Mouse (Mus musculus) midbrain, embryonic 11.5 days (tissue): ENCODE measurements around the gene Lmod3. TPM values are rescaled to one million over a fixed set of nuclear protein-coding genes. Genes with fewer than 3 reads are reported as not detected.

ENCODE experiments used
- ATAC-seq: fragments of 200-750 bp; cut with Nextera tagmentation; 2 replicates; pipeline ENCODE4 v1.8.0; 2017; ENCODE audit warnings: moderate TSS enrichment, moderate library complexity; ENCODE audit not compliant: low FRiP score
- DNase-seq: peaks from one replicate; pipeline ENCODE4 v3.0.0; 2015; ENCODE audit warnings: low spot score; ENCODE audit errors: missing footprints
- H3K27ac ChIP-seq: fragments of 300-500 bp; sonication (generic); 2 replicates; pipeline ENCODE4 v1.5.1; 2014; ENCODE audit warnings: low read depth, low read length
- H3K27me3 ChIP-seq: fragments of 300-500 bp; sonication (generic); 2 replicates; pipeline ENCODE4 v1.6.1; 2014; ENCODE audit warnings: mild to moderate bottlenecking, low read length, moderate library complexity, mixed read lengths; ENCODE audit not compliant: control insufficient read depth, insufficient read depth
- H3K36me3 ChIP-seq: fragments of 300-500 bp; sonication (generic); 2 replicates; pipeline ENCODE4 v1.6.1; 2014; ENCODE audit warnings: mild to moderate bottlenecking, low read length, moderate library complexity, mixed read lengths; ENCODE audit not compliant: control insufficient read depth, insufficient read depth
- H3K4me1 ChIP-seq: fragments of 300-500 bp; sonication (generic); 2 replicates; pipeline ENCODE4 v1.6.1; 2014; ENCODE audit warnings: low read length; ENCODE audit not compliant: control insufficient read depth, insufficient read depth
- H3K4me2 ChIP-seq: fragments of 300-500 bp; sonication (generic); 2 replicates; pipeline ENCODE4 v1.6.1; 2014; ENCODE audit warnings: mild to moderate bottlenecking, moderate library complexity
- H3K4me3 ChIP-seq: fragments of 300-500 bp; sonication (generic); 2 replicates; pipeline ENCODE4 v1.5.1; 2014; ENCODE audit warnings: low read depth, low read length
- H3K9ac ChIP-seq: fragments of 300-500 bp; sonication (generic); 2 replicates; pipeline ENCODE4 v1.6.1; 2014; ENCODE audit warnings: low read length
- H3K9me3 ChIP-seq: fragments of 300-500 bp; sonication (generic); 2 replicates; pipeline ENCODE4 v1.6.1; 2016; ENCODE audit warnings: low read length; ENCODE audit not compliant: control insufficient read depth
- WGBS: fragments of 180-500 bp; shearing (Covaris S2); extraction: QIAGEN DNeasy Blood & Tissue Kit; methylation state at CpG from one replicate; pipeline ENCODE4 v1.1.7; 2014; 5-methylcytosine and 5-hydroxymethylcytosine counted together
- polyA plus RNA-seq: library from polyadenylated mRNA; unstranded; fragments of >200 nt; fragmentation: Nextera tagmentation; extraction: Ambion mirVana; gene quantifications from 2 replicates; pipeline ENCODE4 v1.2.1, GENCODE M21; 2014

Gene Lmod3
- polyA plus RNA-seq, 1 experiment from 2014 or later: 0.08 TPM

GRCm38 (mm10) chr6:97278014-97278787 lies 25.6 kb upstream of the Lmod3 start:
- peak; percentile 68 for ATAC-seq
- H3K27me3 ChIP-seq: no peaks in the 10 kb centered on the region
- no peaks in the 10 kb centered on the region for H3K36me3 ChIP-seq
- H3K4me3 ChIP-seq: no peak overlapping the region
- peak; percentile 97 for DNase-seq
- no peak overlapping the region for H3K27ac ChIP-seq
- no peaks in the 10 kb centered on the region for H3K9me3 ChIP-seq
- WGBS: 2% methylated on average over 19 of the region's 19 CpGs
- peak overlapping the region; percentile 25; the same call in 1 of the 2 replicates for H3K4me2 ChIP-seq
- H3K4me1 ChIP-seq: peaks cover 4% of the 10 kb centered on the region; the same call in 1 of the 2 replicates
- no peak overlapping the region for H3K9ac ChIP-seq

- H3K4me1 ChIP-seq: peaks cover 4% of the 10 kb centered on the region; the same call in 1 of the 2 replicates
- 60% methylated on average over 5 of the region's 5 CpGs for WGBS
- no peak overlapping the region for H3K4me3 ChIP-seq
- no peak for DNase-seq
- no peaks in the 10 kb centered on the region for H3K27me3 ChIP-seq
- no peak overlapping the region for H3K9ac ChIP-seq
- H3K4me2 ChIP-seq: no peak overlapping the region
- H3K9me3 ChIP-seq: no peaks in the 10 kb centered on the region
- no peak for ATAC-seq
- H3K36me3 ChIP-seq: no peaks in the 10 kb centered on the region
- no peak overlapping the region for H3K27ac ChIP-seq
These were observed 24.4 kb upstream of the Lmod3 start for GRCm38 (mm10) chr6:97276890-97277497.

GRCm38 (mm10) chr6:97276366-97276765 lies 23.8 kb upstream of the Lmod3 start:
- no peaks in the 10 kb centered on the region for H3K36me3 ChIP-seq
- no peak for ATAC-seq
- peak; percentile 84 for DNase-seq
- H3K9ac ChIP-seq: no peak overlapping the region
- peaks cover 4% of the 10 kb centered on the region; the same call in 1 of the 2 replicates for H3K4me1 ChIP-seq
- H3K4me2 ChIP-seq: no peak overlapping the region
- no peaks in the 10 kb centered on the region for H3K27me3 ChIP-seq
- no peaks in the 10 kb centered on the region for H3K9me3 ChIP-seq
- 33% methylated on average over 4 of the region's 4 CpGs for WGBS
- no peak overlapping the region for H3K4me3 ChIP-seq
- H3K27ac ChIP-seq: no peak overlapping the region

GRCm38 (mm10) chr6:97275760-97276159 lies 23.2 kb upstream of the Lmod3 start:
- H3K4me1 ChIP-seq: peaks cover 4% of the 10 kb centered on the region; the same call in 1 of the 2 replicates
- H3K4me3 ChIP-seq: no peak overlapping the region
- 62% methylated on average over 4 of the region's 4 CpGs for WGBS
- DNase-seq (no peak), ATAC-seq (no peak)
- no peak overlapping the region for H3K9ac ChIP-seq
- no peaks in the 10 kb centered on the region for H3K36me3 ChIP-seq
- no peaks in the 10 kb centered on the region for H3K9me3 ChIP-seq
- no peaks in the 10 kb centered on the region for H3K27me3 ChIP-seq
- H3K4me2 ChIP-seq: no peak overlapping the region
- no peak overlapping the region for H3K27ac ChIP-seq

- Histone ChIP-seq H3K4me2 (no peak overlapping the region), H3K9me3 (no peaks in the 10 kb centered on the region), H3K9ac (no peak overlapping the region), H3K27me3 (no peaks in the 10 kb centered on the region), H3K36me3 (no peaks in the 10 kb centered on the region), H3K4me1 (peaks cover 4% of the 10 kb centered on the region; the same call in 1 of the 2 replicates), H3K4me3 (no peak overlapping the region), H3K27ac (no peak overlapping the region)
- ATAC-seq (no peak), DNase-seq (no peak)
- 85% methylated on average over 3 of the region's 3 CpGs for WGBS
These were observed 21.2 kb upstream of the Lmod3 start for GRCm38 (mm10) chr6:97273777-97274176.

GRCm38 (mm10) chr6:97273058-97273710 lies 20.6 kb upstream of the Lmod3 start:
- Histone ChIP-seq H3K4me3 (no peak overlapping the region), H3K9me3 (no peaks in the 10 kb centered on the region), H3K36me3 (no peaks in the 10 kb centered on the region), H3K27me3 (no peaks in the 10 kb centered on the region), H3K4me2 (no peak overlapping the region), H3K4me1 (peaks cover 3% of the 10 kb centered on the region; the same call in 1 of the 2 replicates), H3K9ac (no peak overlapping the region), H3K27ac (no peak overlapping the region)
- DNase-seq (no peak), ATAC-seq (no peak)
- WGBS: 79% methylated on average over 16 of the region's 16 CpGs

GRCm38 (mm10) chr6:97272349-97272748 lies 19.8 kb upstream of the Lmod3 start:
- Histone ChIP-seq H3K27ac (no peak overlapping the region), H3K4me2 (no peak overlapping the region), H3K36me3 (no peaks in the 10 kb centered on the region), H3K27me3 (no peaks in the 10 kb centered on the region), H3K4me1 (no peaks in the 10 kb centered on the region), H3K9ac (no peak overlapping the region), H3K9me3 (no peaks in the 10 kb centered on the region), H3K4me3 (no peak overlapping the region)
- ATAC-seq (no peak), DNase-seq (no peak)
- WGBS: 60% methylated on average over 2 of the region's 2 CpGs

GRCm38 (mm10) chr6:97269596-97269995 lies 17.0 kb upstream of the Lmod3 start:
- no peaks in the 10 kb centered on the region for H3K36me3 ChIP-seq
- no peak overlapping the region for H3K27ac ChIP-seq
- H3K4me1 ChIP-seq: no peaks in the 10 kb centered on the region
- 80% methylated on average over 11 of the region's 11 CpGs for WGBS
- H3K4me3 ChIP-seq: no peak overlapping the region
- ATAC-seq: no peak
- H3K9me3 ChIP-seq: no peaks in the 10 kb centered on the region
- no peaks in the 10 kb centered on the region for H3K27me3 ChIP-seq
- no peak overlapping the region for H3K4me2 ChIP-seq
- DNase-seq: no peak
- H3K9ac ChIP-seq: no peak overlapping the region

GRCm38 (mm10) chr6:97267132-97267531 lies 14.6 kb upstream of the Lmod3 start:
- Histone ChIP-seq H3K9me3 (no peaks in the 10 kb centered on the region), H3K4me3 (no peak overlapping the region), H3K4me1 (no peaks in the 10 kb centered on the region), H3K4me2 (no peak overlapping the region), H3K9ac (no peak overlapping the region), H3K27ac (no peak overlapping the region), H3K27me3 (no peaks in the 10 kb centered on the region), H3K36me3 (no peaks in the 10 kb centered on the region)
- DNase-seq: peak; percentile 17
- WGBS: 96% methylated on average over 2 of the region's 2 CpGs
- no peak for ATAC-seq
